Mouse (Mus musculus): Measurements from ENCODE around the gene Extl2.

Extl2 gene

DNA sequence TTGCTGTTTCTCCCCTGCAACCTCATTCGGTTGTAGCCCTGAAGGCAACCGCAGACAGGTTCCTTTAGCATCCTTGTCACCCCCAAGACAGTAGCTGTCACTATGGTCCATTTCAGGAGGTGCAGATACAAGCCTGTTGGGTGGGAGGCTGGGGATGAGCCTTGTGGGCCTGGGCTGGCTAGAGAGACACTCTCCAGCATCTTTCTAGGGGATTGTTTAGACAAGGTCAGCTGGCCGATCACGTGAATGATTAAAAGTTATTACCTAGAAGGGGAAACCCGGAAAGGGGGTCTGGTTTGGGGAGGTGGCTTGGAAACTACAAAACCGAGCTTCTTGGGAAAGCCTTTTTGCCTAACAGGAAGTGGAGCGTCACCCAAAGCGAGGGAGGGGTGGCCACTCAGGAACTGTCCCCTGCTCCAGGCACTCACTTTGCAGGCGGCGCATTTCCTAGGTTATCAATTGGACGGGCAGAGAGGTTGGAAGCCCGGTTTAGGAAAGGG lies 729 bp downstream of the Extl2 start:
- DNase-seq (ENCODE audit: low spot score): peak; percentile 50

DNA sequence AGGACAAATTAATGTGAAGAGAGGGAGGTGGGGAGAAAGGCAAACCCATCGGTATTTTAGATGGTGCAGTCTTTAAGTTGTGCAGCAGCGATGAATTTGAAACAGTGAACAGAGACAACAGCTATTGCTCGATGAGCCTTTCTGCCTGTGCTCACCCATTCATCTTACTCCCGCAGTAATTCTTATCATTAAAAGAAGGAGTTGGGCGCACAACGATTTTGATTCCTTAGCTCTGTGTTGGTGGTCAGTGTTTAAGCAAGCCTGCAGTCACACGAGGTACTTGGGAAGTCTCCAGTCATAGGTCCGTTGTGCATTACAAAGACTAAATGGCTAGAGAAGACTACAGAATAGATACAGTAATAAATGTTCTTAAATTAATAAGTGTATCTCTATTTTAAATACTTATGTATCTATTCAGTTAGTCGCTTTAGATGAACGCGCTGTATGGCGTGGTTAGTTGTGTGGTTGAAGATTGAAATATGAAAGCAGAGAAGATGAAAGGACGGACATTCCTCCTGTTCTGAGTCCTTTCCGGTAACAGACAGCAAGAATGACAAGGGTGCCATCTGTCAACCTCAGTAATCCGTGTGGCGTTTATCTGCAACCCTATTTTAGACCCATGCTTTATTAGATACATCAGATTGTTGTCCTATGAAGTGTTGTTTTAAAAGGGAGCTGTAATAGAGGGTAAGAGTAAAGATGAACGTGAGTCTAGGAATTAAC lies 2.5 kb downstream of the Extl2 start:
- no peak for DNase-seq (ENCODE audit: low spot score)

DNA sequence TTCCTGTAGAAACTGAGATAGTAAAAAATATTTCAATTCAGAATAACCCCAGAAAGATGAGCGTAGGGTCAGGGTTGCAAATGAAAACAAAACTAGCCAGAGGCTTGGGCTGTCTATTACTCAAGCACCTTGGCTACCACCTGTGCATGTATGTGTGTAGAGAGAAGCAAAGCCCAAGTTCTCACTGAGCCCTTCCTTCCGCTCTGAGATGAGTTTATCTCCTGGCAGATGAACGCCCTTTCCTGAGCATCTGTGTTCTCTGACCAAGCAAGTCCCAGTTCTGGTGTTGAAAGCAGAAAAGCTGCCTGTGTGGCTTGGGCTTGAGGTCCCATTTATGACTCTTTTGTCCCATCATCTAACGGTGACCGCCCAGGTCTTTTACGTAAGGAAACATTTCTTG lies 7.6 kb downstream of the Extl2 start:
- DNase-seq (ENCODE audit: low spot score): no peak

DNA sequence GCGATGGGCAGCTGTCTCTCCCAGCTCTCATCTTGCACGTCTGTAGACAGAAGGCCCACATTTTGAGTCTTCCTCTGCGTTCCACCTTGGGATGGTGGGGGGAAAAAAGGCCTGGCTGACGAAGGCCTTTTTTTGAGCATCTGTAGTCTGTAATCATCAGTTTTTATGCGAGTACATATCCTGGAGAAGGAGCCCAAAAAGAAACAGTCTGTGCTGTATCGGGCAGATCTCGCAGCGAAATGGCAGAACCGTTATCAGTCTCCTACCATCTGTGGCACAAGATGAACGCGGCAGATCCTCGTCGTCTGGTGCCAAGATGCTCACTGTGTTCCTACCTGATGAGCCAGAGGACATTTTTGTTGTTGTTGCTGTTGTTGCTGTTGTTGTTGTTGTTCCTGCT lies 8.9 kb downstream of the Extl2 start:
- DNase-seq (ENCODE audit: low spot score): no peak

DNA sequence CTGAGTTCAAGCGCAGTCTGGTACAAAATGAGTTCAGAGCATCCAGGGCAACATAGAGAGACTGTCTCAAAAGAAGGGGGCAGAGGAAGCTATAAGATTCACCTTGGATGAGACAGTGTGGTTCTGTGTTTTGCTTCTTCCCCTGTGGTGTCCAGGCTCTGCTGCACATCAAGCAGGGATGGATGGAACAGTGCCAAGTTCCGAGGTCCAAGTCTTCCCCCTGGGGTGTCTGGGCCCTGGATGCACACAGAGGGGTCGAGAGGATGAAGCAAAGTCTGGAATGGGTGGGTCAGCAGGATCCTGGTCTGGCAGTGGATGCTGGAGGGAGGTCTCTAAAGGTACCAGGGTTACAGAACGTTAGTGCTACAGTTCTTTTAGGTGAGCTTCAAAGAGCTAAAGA lies 11.3 kb downstream of the Extl2 start:
- DNase-seq (ENCODE audit: low spot score): no peak

DNA sequence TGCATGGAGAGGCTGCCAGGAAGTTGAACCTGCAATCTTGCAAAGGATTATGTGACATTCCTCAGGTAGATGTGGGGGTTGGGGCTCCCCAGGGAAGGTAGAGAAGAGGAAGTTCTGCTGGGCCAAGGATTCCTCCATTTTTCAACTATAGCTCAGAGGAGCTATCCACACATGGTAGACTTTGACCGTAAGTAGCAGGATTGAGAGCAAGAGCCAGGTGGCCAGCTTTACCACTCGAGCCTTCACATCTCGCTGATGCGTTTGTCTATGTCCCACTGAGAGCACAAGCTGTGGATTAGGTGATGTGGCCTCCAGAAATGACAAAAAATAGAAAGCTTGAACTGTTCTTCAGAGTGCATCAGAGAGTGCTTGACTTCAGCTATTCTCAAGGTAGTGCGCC lies 11.9 kb downstream of the Extl2 start:
- DNase-seq (ENCODE audit: low spot score): no peak

DNA sequence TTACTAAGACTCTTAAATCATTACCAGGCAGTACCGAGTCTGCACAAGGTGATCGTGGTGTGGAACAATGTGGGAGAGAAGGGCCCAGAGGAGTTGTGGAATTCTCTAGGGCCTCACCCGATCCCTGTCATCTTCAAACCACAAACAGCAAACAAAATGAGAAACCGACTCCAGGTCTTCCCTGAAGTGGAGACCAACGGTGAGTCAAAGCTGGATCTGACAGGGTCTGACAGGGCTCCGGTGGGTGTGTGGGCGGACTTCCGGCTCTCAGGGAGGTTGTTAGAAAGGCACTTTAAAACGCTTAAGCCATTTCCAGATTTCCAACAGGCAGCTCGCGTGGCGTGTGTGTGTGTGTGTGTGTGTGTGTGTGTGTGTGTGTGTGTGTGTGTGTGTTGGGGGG lies 17.0 kb downstream of the Extl2 start:
- DNase-seq (ENCODE audit: low spot score): no peak

DNA sequence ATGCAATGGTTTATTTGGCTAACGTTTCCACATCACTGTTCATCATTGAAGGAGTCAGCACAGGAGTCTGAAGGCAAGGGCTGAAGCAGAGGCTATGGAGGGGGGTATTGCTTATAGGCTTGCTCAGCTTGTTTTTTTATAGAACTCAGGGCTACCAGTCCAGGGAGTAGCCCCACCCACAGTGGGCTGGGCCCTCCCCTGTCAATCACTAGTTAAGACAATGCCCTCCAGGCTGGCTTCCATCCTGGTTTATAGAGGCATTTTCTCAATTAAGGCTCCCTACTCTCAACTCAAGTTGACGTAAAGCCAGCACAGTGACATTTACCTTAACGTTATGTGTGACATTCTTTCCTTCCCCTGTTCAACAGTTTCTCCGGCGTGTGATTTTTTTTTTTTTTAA lies 17.4 kb downstream of the Extl2 start:
- DNase-seq (ENCODE audit: low spot score): no peak

DNA sequence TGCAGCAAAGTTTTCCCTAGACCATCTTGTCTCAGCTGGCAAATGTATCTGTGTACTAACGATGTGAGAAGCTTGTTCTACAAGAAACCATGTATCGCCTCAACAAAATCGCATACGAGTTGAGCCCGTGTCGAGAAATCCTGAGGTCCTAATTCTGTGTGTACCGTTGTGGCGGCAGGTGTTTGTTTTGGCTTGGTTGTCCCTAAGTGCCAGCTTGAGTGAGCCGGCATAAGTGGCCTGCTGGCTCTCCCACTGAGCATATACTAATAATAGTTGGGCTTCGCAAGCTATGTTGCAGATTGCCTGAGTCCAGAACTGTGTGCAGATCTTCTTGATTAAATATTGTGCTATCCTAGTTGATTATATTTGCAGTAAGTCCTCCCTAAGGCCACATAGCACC lies 18.4 kb downstream of the Extl2 start:
- no peak for DNase-seq (ENCODE audit: low spot score)

DNA sequence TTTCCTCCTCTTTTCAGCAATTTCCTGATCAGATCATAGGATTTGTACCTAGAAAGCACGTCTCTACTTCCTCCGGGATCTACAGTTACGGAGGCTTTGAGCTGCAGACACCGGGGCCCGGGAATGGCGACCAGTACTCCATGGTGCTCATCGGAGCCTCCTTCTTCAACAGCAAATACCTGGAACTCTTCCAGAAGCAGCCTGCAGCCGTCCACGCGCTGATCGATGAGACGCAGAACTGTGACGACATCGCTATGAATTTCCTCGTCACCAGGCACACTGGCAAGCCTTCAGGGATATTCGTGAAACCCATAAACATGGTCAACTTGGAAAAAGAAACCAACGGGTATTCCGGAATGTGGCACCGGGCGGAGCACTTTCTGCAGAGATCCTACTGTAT lies 19.7 kb downstream of the Extl2 start:
- no peak for DNase-seq (ENCODE audit: low spot score)

DNA sequence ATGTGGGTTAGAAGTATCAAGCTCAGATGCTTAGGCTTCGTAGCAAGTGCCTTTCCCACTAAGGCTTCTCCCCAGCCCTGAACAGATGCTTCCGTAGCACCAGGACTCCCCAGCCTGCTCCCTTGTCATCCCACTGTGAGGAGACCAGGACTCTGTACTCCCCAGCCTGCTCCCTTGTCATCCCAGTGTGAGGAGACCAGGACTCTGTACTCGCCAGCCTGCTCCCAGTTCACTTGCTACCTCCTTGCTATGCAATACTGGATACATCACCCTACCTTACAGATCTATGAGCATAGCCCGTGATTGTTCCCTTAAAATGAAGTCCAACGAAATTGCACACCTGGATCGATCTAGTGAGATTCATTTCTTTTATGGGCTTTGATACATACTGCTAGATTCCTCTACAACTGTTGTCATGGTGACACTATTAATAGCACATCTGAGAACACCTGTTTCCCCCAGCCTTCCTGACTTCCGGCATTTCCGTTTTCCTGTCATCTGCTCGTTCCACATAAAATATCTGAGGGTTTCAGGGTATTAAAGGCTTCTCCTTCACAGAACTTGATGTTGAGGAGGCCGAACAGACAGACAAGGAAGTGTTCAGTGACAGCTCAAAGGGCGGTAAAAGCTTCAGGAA lies 23.0 kb downstream of the Extl2 start:
- no peak for DNase-seq (ENCODE audit: low spot score)

DNA sequence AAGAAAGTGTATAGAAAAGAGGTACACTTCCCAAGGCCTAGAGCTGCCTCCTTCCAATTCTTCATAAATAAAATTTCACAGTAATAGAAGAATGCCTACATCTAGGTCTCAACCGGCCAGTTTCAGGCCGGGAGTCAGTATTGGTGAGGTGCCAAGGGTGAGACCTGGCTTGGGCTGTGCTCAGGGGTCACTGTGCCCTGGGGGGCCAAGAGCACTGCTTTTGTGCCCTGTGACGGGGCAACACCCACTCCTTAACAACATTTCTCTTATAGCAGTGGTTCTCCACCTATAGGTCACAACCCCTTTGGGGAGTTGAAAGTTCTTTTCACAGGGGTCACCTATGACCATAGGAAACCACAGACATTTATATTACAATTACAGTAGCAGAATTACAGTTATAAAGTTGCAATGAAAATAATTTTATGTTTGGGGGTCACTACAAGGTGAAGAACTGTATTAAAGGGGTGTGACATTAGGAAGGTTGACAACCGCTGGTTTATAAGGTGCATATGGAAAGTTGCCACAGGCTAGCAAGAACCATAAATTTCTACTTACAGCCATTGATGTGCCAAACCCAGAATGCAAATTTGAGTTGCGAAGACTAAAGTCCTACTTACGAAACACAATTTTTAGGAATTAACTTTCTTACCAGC lies 26.1 kb downstream of the Extl2 start:
- DNase-seq (ENCODE audit: low spot score): no peak

DNA sequence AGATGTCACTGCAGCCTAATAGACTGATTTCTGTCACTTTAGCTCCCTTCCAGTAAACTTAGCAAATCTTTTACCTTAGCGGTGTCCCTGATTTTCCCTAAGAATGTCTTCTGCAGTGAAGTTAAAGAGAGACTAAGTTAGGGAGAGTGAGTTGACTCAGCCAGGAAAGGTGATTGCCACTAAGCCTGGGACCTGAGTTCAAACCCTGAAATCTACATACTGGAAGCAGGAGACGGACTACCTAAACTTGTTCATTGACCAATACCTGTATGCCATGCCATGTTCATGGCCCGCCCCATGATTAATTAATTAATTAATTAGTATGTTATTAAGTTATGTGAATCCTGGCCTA lies 26.6 kb downstream of the Extl2 start:
- DNase-seq (ENCODE audit: low spot score): no peak

DNA sequence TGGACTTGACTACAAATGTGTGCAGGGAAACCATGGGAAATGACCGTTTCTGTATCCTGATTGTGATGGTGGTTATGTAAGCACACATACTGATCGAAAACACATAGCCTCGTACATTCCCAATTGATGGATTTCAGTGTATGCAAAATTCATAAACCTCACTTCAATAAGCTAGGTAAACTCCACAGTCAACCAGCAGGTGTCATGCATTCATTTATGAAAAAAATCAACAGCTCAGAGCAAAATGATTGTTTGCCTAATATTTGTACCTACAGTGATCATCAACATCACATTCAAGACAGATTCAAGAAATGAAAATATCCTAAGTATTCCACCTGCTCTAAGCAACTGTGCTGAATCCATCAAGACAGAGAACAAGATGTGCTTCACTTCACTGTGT lies 33.5 kb downstream of the Extl2 start:
- DNase-seq (ENCODE audit: low spot score): no peak

DNA sequence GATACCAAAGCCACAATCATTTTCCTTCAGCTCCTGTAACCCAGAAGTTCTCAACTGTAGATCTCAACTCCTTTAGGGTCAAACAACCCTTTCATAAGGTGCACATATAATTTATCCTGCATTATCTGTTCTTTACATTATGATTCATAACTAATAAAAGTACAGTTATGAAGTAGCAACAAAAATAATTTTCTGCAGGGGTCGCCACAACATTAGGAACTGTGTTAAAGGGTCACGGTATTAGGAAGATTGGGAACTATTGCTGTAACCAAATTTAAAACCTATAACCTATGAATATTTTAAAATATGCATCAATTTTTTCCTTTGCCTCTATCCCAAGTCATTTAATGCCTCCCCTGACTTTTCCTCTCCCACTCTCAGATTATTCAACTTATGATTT lies 38.7 kb downstream of the Extl2 start:
- no peak for DNase-seq (ENCODE audit: low spot score)

DNA sequence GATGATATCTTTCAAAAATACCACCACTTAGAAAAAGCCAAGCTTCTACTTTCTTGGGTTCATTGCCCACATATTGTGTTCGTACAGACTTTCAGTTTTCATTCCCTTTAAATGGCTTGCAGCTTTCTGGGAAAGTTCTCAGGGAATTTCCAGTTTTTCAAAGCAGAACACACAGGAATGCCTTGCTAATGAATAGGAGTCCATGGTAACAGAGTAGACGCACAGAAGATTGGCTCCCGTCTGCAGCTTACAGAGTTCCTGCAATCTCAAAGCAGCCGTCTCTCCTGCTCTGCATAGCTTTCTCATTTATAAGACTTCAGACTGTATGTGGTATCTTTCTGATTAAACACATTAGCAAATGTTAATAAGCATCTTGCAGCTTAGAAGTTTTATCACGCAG lies 39.8 kb downstream of the Extl2 start:
- no peak for DNase-seq (ENCODE audit: low spot score)

DNA sequence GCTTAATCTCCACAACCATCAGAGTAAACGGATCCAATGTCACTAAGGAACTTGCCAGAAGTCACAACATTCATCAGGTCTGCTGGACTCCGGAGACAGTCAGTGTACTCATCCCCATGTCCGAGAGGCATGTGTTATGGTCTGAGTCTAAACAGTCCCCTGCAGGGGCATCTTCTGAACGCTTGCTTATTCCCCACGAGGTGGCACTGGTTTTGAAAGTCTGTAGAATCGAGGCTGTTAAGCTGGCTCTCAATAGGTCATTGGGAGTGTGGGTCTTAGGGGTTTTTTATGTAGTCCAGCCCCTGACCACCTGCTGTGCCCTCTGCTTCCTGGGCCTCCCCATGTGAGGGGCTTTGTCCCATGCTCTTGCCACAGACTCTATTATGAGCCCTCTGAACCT lies 49.8 kb downstream of the Extl2 start:
- DNase-seq (ENCODE audit: low spot score): no peak

DNA sequence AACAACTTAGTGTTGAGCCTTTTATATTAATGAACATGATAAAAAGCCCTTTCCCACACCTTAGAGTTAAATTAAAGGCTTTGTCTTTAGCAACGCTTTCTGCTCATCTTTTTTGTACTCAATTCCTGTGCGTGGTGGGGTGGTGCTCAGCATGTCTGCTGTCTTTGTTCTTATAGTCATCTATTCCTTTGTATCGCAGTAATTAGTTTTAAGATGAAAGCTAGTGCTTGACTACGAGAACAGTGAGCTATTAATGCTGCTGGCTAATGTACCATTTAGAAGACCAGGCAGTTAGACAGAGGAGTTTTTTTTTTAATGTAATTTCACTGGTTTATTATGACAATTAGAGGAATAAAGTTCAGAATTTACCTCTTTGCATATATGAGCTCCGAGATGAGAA lies 53.1 kb downstream of the Extl2 start:
- no peak for DNase-seq (ENCODE audit: low spot score)

DNA sequence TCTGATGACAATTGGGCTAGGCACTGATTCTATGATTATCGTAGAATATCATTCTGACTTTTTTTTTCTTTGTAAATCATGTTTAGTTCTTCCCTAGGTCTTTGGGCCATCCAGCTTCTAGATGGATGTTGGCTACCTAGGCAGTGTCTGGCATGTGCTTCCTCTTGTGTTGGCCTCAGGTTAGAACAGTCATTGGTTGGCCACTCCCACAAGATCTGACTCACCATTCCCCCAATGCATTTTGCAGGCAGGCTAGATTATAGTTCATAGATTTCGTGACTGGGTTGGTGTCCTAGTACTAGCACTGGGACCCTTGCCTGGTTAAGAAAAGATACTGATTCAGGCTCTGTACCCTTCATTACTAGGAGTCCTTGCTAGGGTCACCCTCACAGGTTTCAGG lies 54.9 kb downstream of the Extl2 start:
- no peak for DNase-seq (ENCODE audit: low spot score)

DNA sequence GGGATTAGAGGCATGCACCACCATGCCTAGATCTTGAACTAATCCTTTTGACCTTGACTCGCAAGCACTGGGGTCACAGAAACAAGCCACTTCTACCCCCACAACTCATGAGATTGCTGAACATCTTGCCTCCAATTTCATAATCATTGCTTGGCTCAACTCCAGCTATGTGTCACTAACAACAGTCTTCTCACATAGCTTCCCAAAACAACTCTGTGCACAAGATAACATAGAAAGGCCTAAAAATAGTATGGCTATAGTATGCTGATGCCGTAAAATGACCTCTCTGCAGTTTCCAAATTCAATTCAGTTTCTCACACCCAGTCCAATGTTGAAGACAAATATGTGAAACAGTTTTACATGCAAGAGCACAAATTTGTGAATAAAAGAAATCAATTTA lies 65.3 kb downstream of the Extl2 start:
- no peak for DNase-seq (ENCODE audit: low spot score)

DNA sequence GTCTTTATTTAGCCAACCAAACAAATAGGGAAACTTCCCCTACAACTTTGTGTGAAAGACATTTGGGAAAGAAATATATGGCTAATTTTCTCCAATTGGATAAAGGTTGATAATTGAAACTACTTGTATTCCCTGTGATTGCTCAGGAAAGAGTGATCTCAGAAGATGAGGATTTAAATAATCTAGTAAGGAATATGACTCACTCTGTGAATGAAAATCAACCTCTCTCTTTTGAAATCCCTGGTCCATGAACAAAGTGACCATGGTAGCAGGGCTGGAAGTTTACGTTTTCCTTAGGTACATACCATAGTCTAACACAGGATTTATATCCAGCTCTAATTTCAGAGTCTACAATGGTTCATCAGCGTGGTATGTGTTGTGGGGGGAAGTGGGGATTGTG lies 69.5 kb downstream of the Extl2 start:
- DNase-seq (ENCODE audit: low spot score): no peak

DNA sequence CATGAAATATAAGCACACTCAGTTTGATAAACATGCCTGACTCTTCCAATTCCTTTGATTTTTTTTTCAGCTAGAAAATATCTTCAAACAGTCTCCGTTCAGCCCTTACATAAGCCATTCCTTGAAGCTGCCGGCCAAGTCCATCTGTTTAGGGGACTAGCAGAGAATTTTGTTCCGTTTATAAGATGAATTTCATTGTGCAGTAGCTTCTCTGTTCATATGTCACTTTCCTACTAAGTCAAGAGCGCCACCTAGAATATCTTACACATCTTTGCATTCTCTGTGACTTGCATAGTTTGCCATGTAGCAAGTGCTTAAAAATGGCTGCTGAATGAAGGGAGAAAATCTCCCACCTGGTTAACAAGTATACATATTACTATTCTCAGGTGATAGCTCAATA lies 71.2 kb downstream of the Extl2 start:
- DNase-seq (ENCODE audit: low spot score): no peak

All from urinary bladder, postnatal 25 days (tissue).